Mouse (Mus musculus): ENCODE results near the gene Abtb2.

GRCm38 (mm10) chr2:103622950-103623349, 56.8 kb downstream of the Abtb2 start:
- TF ChIP-seq EP300 (IDR thresholded peaks at IDR 0.05; ENCODE audit: insufficient read depth, low read depth, low read length) (no peak), CTCF (IDR thresholded peaks at IDR 0.05) (no peak), POLR2A (IDR thresholded peaks at IDR 0.05; ENCODE audit: insufficient read depth, low read depth, low read length) (no peak)
